Mouse (Mus musculus) adrenal gland, postnatal 36 days (tissue): ENCODE measurements at regions not wholly inside any gene's neighbourhood (a gene's known extent, or its start where the extent isn't known, plus 50 kb on each side); places are given as distances from the start of the nearest gene placed in this dataset.

ENCODE experiments used
- DNase-seq, 2 experiments: peaks; one replicate each; pipeline ENCODE4 v3.0.0; 2021; ENCODE audit warnings: mixed read lengths in 1 of 2

GRCm38 (mm10) chr13:3708896-3709631 lies 75.2 kb downstream of the Asb13 start:
- no peak for DNase-seq
